Mouse (Mus musculus) G1E (cell line): Measurements from ENCODE around the gene Nalcn. TPM values are rescaled to one million over a fixed set of nuclear protein-coding genes. Genes with fewer than 3 reads are reported as not detected.

ENCODE experiments used
- ATAC-seq: 2 replicates; pipeline ENCODE4 v1.8.0; 2016; ENCODE audit warnings: mild to moderate bottlenecking; ENCODE audit not compliant: insufficient number of reproducible peaks, poor library complexity, low FRiP score, severe bottlenecking; ENCODE audit errors: extremely low read depth
- DNase-seq: peaks from one replicate; pipeline ENCODE4 v3.0.0; 2012; ENCODE audit warnings: low spot score
- H3K27me3 ChIP-seq: 2 replicates; pipeline ENCODE4 v1.6.1; 2012; ENCODE audit warnings: mild to moderate bottlenecking, low read length, inconsistent platforms; ENCODE audit not compliant: insufficient read depth
- H3K36me3 ChIP-seq: replicated peaks from 2 replicates; pipeline ENCODE3; 2012; ENCODE audit warnings: mild to moderate bottlenecking, inconsistent platforms
- H3K4me1 ChIP-seq: 2 replicates; pipeline ENCODE4 v1.6.1; 2012; ENCODE audit warnings: low read depth, low read length, inconsistent platforms, mixed read lengths; ENCODE audit not compliant: insufficient read depth
- H3K4me3 ChIP-seq: 2 replicates; pipeline ENCODE4 v1.5.1; 2012; ENCODE audit warnings: low read depth, mild to moderate bottlenecking, inconsistent platforms, low read length, moderate library complexity, mixed read lengths
- H3K9me3 ChIP-seq: replicated peaks from 2 replicates; pipeline ENCODE4 v1.6.1; 2012; ENCODE audit warnings: inconsistent platforms
- CTCF ChIP-seq: IDR thresholded peaks from 2 replicates; pipeline ENCODE4 v1.5.1; 2012; ENCODE audit warnings: low read depth, low read length, inconsistent platforms, mixed read lengths
- GATA1 ChIP-seq: IDR thresholded peaks from 2 replicates; pipeline ENCODE4 v1.6.1; 2012; ENCODE audit warnings: borderline replicate concordance, low read length, inconsistent platforms, mixed read lengths
- GATA2 ChIP-seq: IDR thresholded peaks from 2 replicates; pipeline ENCODE4 v1.6.1; 2012; ENCODE audit warnings: low read depth, low read length, inconsistent platforms, borderline replicate concordance
- POLR2AphosphoS5 ChIP-seq: IDR thresholded peaks from 2 replicates; pipeline ENCODE4 v1.6.1; 2012; ENCODE audit warnings: low read depth, low read length, inconsistent platforms; ENCODE audit not compliant: insufficient replicate concordance
- TAL1 ChIP-seq: conservative IDR thresholded peaks from 2 replicates; pipeline ENCODE4 v1.6.1; 2012; ENCODE audit warnings: low read depth, low read length, inconsistent platforms, mixed read lengths
- polyA plus RNA-seq: library from polyadenylated mRNA; stranded (reverse); fragments of >175 nt; gene quantifications from 2 replicates; pipeline ENCODE4 v1.2.3, GENCODE M21; 2012
- total RNA-seq, 2 experiments: library from RNA; stranded (forward) in 1 of 2; stranded (reverse) in 1 of 2; fragments of 200-1000 nt in 1 of 2; fragments of >200 nt in 1 of 2; fragmentation: Nextera tagmentation in 1 of 2; gene quantifications; 2 replicates each; pipeline ENCODE4 v1.2.3; 2014 to 2017

The Nalcn gene
- total and polyA plus RNA-seq, 3 experiments, result 0.76 TPM; not detected in 2

- Histone ChIP-seq H3K36me3 (no peaks in the 10 kb centered on the region), H3K9me3 (peaks cover 11% of the 10 kb centered on the region), H3K4me3 (no peak overlapping the region), H3K27me3 (no peaks in the 10 kb centered on the region; the same call in 1 of the 2 replicates), H3K4me1 (no peaks in the 10 kb centered on the region)
- DNase-seq (no peak), ATAC-seq (no peak)
- TF ChIP-seq GATA2 (no peak), GATA1 (no peak)
These were observed 227 bp upstream of the Nalcn start for GRCm38 (mm10) chr14:123627180-123627562.

- H3K27me3 ChIP-seq, result no peaks in the 10 kb centered on the region; the same call in 1 of the 2 replicates
- TF ChIP-seq GATA1 (no peak), TAL1 (no peak), CTCF (no peak), POLR2AphosphoS5 (no peak), GATA2 (no peak)
- no peaks in the 10 kb centered on the region for H3K36me3 ChIP-seq
- no peak overlapping the region for H3K4me3 ChIP-seq
- ATAC-seq (no peak), DNase-seq (no peak)
- H3K4me1 ChIP-seq, result no peaks in the 10 kb centered on the region
- peaks cover 9% of the 10 kb centered on the region for H3K9me3 ChIP-seq
These were observed 4.0 kb downstream of the Nalcn start for GRCm38 (mm10) chr14:123622969-123623368.

DNA sequence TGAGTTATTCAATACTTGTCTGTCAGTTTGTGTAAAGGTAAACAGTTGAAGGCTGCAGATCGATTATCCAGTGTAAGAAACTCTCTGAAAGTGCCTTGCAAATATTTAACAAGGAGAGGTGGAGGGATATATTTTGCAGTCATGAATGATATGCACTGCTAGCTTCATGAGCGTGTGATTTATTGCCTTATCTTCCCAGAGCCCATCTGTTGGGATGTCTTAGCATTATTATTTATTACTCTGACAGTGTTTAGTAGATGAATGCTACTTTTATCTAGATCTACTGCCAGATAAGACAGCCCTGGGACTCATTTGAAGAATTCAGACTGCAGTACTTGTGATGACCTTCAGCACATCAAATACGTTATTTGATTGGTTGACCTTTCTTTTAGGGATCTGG, 31.7 kb downstream of the Nalcn start:
- TF ChIP-seq GATA1, result no peak
- no peak for ATAC-seq
- no peaks in the 10 kb centered on the region for H3K4me1 ChIP-seq

DNA sequence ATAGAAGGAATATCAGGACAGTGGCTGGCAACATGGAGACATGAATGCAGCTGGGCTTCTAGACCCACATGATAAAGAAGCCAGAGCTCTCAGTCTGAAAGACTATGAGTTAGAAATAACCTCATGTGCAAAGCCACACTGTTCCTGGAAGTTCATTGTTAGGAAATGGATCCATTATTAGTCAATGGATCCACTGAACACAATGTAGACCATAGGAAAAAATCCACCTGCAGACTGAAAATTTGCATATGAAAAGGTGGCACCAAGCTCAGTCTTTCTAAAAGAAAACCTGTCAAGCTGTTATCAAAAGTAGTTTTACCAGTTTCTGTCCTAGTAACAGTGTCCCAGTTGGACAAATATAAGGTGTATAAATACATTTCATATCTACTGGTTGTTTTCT, 39.5 kb downstream of the Nalcn start:
- Histone ChIP-seq H3K4me1 (no peaks in the 10 kb centered on the region), H3K27me3 (no peaks in the 10 kb centered on the region), H3K36me3 (no peaks in the 10 kb centered on the region), H3K4me3 (no peak overlapping the region), H3K9me3 (peaks cover 7% of the 10 kb centered on the region)
- TF ChIP-seq GATA2, result no peak
- DNase-seq, result no peak
- no peak for ATAC-seq

More for the DNA sequence above, 31.7 kb downstream of the Nalcn start:
- H3K4me3 ChIP-seq, result no peak overlapping the region
- no peaks in the 10 kb centered on the region for H3K36me3 ChIP-seq
- DNase-seq, result no peak
- no peaks in the 10 kb centered on the region for H3K9me3 ChIP-seq
- no peaks in the 10 kb centered on the region for H3K27me3 ChIP-seq

DNA sequence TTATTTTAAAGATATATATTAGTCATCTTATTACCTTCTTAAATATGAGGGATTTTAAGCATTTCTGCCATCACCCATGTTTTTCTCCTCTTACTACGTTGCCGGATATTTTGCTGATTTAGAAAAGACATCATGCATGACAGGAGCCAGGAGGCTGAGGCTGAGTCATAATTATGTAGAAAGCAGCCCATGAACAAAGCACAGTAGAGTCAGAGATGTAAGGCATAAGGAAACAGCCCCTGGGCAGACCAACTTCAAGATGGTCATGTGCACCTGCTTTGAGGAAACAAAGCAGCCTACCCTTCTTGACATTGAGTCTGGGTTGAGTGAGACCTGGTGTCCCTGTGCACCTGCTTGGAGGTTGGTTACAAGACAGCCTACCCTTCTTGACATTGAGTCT, 44.5 kb downstream of the Nalcn start:
- no peaks in the 10 kb centered on the region for H3K36me3 ChIP-seq
- ATAC-seq (no peak), DNase-seq (no peak)
- no peaks in the 10 kb centered on the region for H3K4me1 ChIP-seq
- TF ChIP-seq TAL1 (no peak), POLR2AphosphoS5 (no peak), GATA1 (no peak), CTCF (no peak), GATA2 (no peak)
- H3K27me3 ChIP-seq, result no peaks in the 10 kb centered on the region
- peaks cover 5% of the 10 kb centered on the region for H3K9me3 ChIP-seq
- no peak overlapping the region for H3K4me3 ChIP-seq

- DNase-seq, result no peak
- H3K4me3 ChIP-seq, result no peak overlapping the region
- no peaks in the 10 kb centered on the region for H3K27me3 ChIP-seq
- H3K36me3 ChIP-seq, result no peaks in the 10 kb centered on the region
- no peaks in the 10 kb centered on the region for H3K4me1 ChIP-seq
- 0 out of 2 replicates have a peak, but pooled peaks cover 2% of the 10 kb centered on the region for H3K9me3 ChIP-seq
- no peak for ATAC-seq
- TF ChIP-seq TAL1 (no peak), POLR2AphosphoS5 (no peak), GATA1 (no peak), GATA2 (no peak), CTCF (no peak)
These were observed 51.6 kb downstream of the Nalcn start for GRCm38 (mm10) chr14:123575356-123575755.

GRCm38 (mm10) chr14:123574936-123575335, 52.0 kb downstream of the Nalcn start:
- H3K4me3 ChIP-seq, result no peak overlapping the region
- H3K4me1 ChIP-seq, result no peaks in the 10 kb centered on the region
- no peaks in the 10 kb centered on the region for H3K36me3 ChIP-seq
- 0 out of 2 replicates have a peak, but pooled peaks cover 2% of the 10 kb centered on the region for H3K9me3 ChIP-seq
- H3K27me3 ChIP-seq, result no peaks in the 10 kb centered on the region
- TF ChIP-seq CTCF (no peak), TAL1 (no peak), GATA2 (no peak), GATA1 (no peak), POLR2AphosphoS5 (no peak)
- no peak for ATAC-seq
- DNase-seq, result no peak

GRCm38 (mm10) chr14:123566599-123566998, 60.3 kb downstream of the Nalcn start:
- DNase-seq (no peak), ATAC-seq (no peak)
- TF ChIP-seq POLR2AphosphoS5 (no peak), TAL1 (no peak), CTCF (no peak), GATA1 (no peak), GATA2 (no peak)
- Histone ChIP-seq H3K27me3 (no peaks in the 10 kb centered on the region), H3K4me1 (no peaks in the 10 kb centered on the region), H3K9me3 (no peaks in the 10 kb centered on the region), H3K36me3 (no peaks in the 10 kb centered on the region), H3K4me3 (no peak overlapping the region)
